Mouse (Mus musculus) testis, adult 2 months (tissue): ENCODE results near the gene Gpr183. TPM values are rescaled to one million over a fixed set of nuclear protein-coding genes. Genes with fewer than 3 reads are reported as not detected.

ENCODE experiments used
- H3K27ac ChIP-seq: fragments of 200-500 bp; 2 replicates; pipeline ENCODE4 v1.5.1; 2012; ENCODE audit warnings: low read depth, low read length; ENCODE audit not compliant: control insufficient read depth, insufficient read depth
- H3K27me3 ChIP-seq: fragments of 200-500 bp; 2 replicates; pipeline ENCODE4 v1.6.1; 2012; ENCODE audit warnings: mild to moderate bottlenecking, low read length, moderate library complexity; ENCODE audit not compliant: control insufficient read depth, insufficient read depth
- H3K36me3 ChIP-seq: fragments of 200-500 bp; 2 replicates; pipeline ENCODE4 v1.6.1; 2012; ENCODE audit warnings: mild to moderate bottlenecking, low read length; ENCODE audit not compliant: control insufficient read depth, insufficient read depth
- H3K4me1 ChIP-seq: fragments of 200-500 bp; 2 replicates; pipeline ENCODE4 v1.6.1; 2012; ENCODE audit warnings: low read length; ENCODE audit not compliant: control insufficient read depth, insufficient read depth
- H3K4me3 ChIP-seq: fragments of 200-500 bp; 2 replicates; pipeline ENCODE4 v1.5.1; 2012; ENCODE audit warnings: low read depth, mild to moderate bottlenecking, low read length, moderate library complexity, mixed read lengths; ENCODE audit not compliant: control insufficient read depth
- CTCF ChIP-seq: fragments of 200-500 bp; IDR thresholded peaks from 2 replicates; pipeline ENCODE4 v1.5.1; 2012; ENCODE audit warnings: low read depth, mild to moderate bottlenecking, inconsistent platforms, low read length, moderate library complexity; ENCODE audit not compliant: control insufficient read depth, insufficient read depth, insufficient replicate concordance
- POLR2A ChIP-seq: fragments of 200-500 bp; IDR thresholded peaks from 2 replicates; pipeline ENCODE4 v1.6.1; 2012; ENCODE audit warnings: low read depth, mild to moderate bottlenecking, inconsistent platforms, low read length, moderate library complexity; ENCODE audit not compliant: control insufficient read depth
- polyA plus RNA-seq: library from polyadenylated mRNA; depleted of rRNA; stranded (reverse); fragments of >200 nt; gene quantifications from 2 replicates; pipeline ENCODE4 v1.2.3, GENCODE M21; 2012

Gpr183 gene
- polyA plus RNA-seq, 1 experiment: 0.15 TPM

GRCm38 (mm10) chr14:122003812-122004211 lies 38.8 kb upstream of the Gpr183 start:
- Histone ChIP-seq H3K4me1 (no peaks in the 10 kb centered on the region), H3K4me3 (no peak overlapping the region), H3K36me3 (no peaks in the 10 kb centered on the region), H3K27me3 (no peaks in the 10 kb centered on the region), H3K27ac (no peak overlapping the region)
- TF ChIP-seq POLR2A: no peak
- TF ChIP-seq CTCF: no peak

DNA sequence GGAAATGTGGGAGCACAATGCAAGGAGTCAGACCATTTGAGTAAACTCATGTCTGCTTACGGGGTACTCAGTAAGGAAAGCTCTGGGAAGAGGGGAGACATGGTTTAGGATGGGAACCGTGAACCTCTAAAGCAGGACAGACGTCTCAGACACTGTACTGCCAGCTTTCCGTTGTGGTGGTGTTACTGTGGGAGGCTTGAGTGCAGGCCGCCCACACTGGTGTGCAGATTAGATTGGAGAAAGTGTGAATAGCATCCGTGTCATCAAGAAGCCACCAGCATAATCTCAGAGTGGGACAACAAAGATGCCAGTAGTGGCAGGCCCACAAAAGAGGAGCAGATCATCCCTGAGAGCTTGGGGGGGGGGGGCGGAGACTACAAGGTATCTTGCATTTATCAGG lies 37.2 kb upstream of the Gpr183 start:
- H3K36me3 ChIP-seq: no peaks in the 10 kb centered on the region
- H3K4me3 ChIP-seq: no peak overlapping the region
- no peaks in the 10 kb centered on the region for H3K4me1 ChIP-seq
- no peak overlapping the region for H3K27ac ChIP-seq
- no peaks in the 10 kb centered on the region for H3K27me3 ChIP-seq
- TF ChIP-seq CTCF (no peak), POLR2A (no peak)

GRCm38 (mm10) chr14:122000346-122001105 lies 35.5 kb upstream of the Gpr183 start:
- no peak overlapping the region for H3K4me3 ChIP-seq
- H3K27ac ChIP-seq: no peak overlapping the region
- peaks cover under 1% of the 10 kb centered on the region; the same call in 1 of the 2 replicates for H3K36me3 ChIP-seq
- H3K27me3 ChIP-seq: no peaks in the 10 kb centered on the region
- TF ChIP-seq POLR2A (no peak), CTCF (no peak)
- no peaks in the 10 kb centered on the region for H3K4me1 ChIP-seq

DNA sequence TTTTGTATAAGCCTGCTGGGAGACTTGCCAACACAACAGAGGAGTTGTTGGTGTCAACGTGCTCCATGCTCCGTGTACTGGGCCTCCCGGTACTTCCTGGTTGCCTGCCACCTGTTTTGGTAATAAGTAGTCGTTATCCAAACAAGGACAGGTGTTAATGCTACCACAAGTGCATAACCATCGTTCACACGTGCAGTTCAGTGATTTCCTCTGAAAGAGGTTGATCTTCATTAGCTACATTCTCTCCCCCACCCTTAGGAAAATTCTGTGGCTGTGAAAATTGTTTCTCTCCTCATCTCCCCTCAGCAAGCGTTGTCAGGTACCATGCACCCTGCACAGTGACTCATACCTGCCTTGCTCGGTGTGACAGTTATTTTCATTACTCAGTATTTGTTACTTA lies 34.5 kb upstream of the Gpr183 start:
- Histone ChIP-seq H3K27ac (no peak overlapping the region), H3K4me1 (no peaks in the 10 kb centered on the region), H3K4me3 (no peak overlapping the region), H3K27me3 (no peaks in the 10 kb centered on the region), H3K36me3 (peaks cover 2% of the 10 kb centered on the region; the same call in 1 of the 2 replicates)
- TF ChIP-seq CTCF: no peak
- TF ChIP-seq POLR2A: no peak

DNA sequence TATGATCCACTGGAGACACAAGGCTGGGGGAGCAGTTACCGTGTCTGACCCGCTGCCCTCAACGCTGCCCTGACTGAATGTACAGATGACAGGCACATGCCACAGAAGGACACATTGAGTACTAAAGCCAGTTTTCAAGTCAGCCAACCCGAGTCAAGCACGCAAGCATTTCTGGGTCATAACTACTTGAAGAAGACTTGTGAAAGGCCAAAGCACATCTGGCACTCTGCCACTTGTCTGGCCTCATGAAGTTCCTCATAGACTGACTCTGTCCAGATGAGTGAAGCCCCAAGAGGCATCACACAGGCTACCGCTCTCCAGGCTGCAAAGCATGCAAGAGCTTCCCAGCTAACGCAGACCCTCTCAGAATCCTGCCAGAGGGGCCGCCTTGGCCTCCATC lies 31.8 kb upstream of the Gpr183 start:
- H3K36me3 ChIP-seq: peaks cover 2% of the 10 kb centered on the region; the same call in 1 of the 2 replicates
- no peaks in the 10 kb centered on the region for H3K4me1 ChIP-seq
- no peak overlapping the region for H3K4me3 ChIP-seq
- no peak overlapping the region for H3K27ac ChIP-seq
- TF ChIP-seq POLR2A (no peak), CTCF (no peak)
- H3K27me3 ChIP-seq: no peaks in the 10 kb centered on the region

- Histone ChIP-seq H3K4me1 (no peaks in the 10 kb centered on the region), H3K27ac (no peak overlapping the region), H3K4me3 (no peak overlapping the region), H3K27me3 (no peaks in the 10 kb centered on the region), H3K36me3 (peaks cover 2% of the 10 kb centered on the region; the same call in 1 of the 2 replicates)
- TF ChIP-seq POLR2A (no peak), CTCF (no peak)
Observed at GRCm38 (mm10) chr14:121995557-121995870, 30.5 kb upstream of the Gpr183 start.

DNA sequence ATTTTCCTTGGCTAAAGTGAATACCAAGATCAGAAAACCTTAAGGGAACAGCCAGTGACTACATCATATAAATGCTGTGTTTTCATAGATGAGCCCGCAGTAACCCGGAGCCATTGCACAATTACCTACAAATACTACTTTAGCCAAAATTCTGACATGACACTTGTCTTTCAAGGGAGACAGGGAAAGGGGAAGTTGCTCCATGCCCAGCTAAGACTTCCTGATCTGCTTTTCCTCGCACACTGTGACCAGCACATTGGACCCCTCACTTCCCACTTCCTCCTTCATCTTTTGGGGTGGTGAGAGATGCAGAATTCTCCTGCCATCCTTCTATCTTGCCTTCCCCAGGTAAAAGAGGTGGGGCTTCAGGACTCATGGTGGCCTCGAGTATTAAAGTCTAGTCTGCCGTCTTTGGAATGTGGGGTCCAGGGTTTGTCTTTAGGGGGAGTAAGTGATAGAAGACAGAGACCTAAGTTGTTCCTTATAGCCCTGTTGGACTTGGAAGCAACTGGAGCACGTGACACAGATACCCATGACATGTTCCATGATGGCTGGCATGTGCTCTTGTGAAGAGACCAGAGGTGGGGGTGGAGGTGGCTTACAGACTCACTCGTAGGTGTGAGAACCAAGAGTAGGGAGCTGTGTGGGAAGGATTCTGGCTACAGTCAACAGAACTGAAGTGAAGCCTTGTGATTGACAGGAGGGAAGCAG lies 30.0 kb upstream of the Gpr183 start:
- no peak for TF ChIP-seq CTCF
- no peaks in the 10 kb centered on the region for H3K27me3 ChIP-seq
- peaks cover 2% of the 10 kb centered on the region; the same call in 1 of the 2 replicates for H3K36me3 ChIP-seq
- H3K4me1 ChIP-seq: no peaks in the 10 kb centered on the region
- H3K4me3 ChIP-seq: no peak overlapping the region
- no peak overlapping the region for H3K27ac ChIP-seq
